Mouse (Mus musculus) lung, postnatal 0 days (tissue): ENCODE data around the gene Cdc42bpb. TPM values are rescaled to one million over a fixed set of nuclear protein-coding genes. Genes with fewer than 3 reads are reported as not detected.

Experiments
- ATAC-seq: fragments of 200-750 bp; cut with Nextera tagmentation; 2 replicates; pipeline ENCODE4 v1.8.0; 2017; ENCODE audit warnings: moderate library complexity
- DNase-seq: peaks from one replicate; pipeline ENCODE4 v3.0.0-alpha.2; 2016; ENCODE audit warnings: low spot score
- H3K27ac ChIP-seq: fragments of 300-500 bp; sonication (generic); 2 replicates; pipeline ENCODE4 v1.5.1; 2014; ENCODE audit warnings: antibody characterized with exemption, mild to moderate bottlenecking, low read length, mixed read lengths
- H3K27me3 ChIP-seq: fragments of 300-500 bp; sonication (generic); replicated peaks from 2 replicates; pipeline ENCODE4 v1.6.1; 2014; ENCODE audit warnings: low read length, mixed read lengths; ENCODE audit not compliant: insufficient read depth
- H3K36me3 ChIP-seq: fragments of 300-500 bp; sonication (generic); 2 replicates; pipeline ENCODE4 v1.6.1; 2014; ENCODE audit warnings: low read length, mixed read lengths; ENCODE audit not compliant: insufficient read depth
- H3K4me1 ChIP-seq: fragments of 300-500 bp; sonication (generic); 2 replicates; pipeline ENCODE4 v1.6.1; 2014; ENCODE audit warnings: antibody characterized with exemption, low read depth, low read length, mixed read lengths; ENCODE audit not compliant: insufficient read depth
- H3K4me2 ChIP-seq: fragments of 300-500 bp; sonication (generic); replicated peaks from 2 replicates; pipeline ENCODE4 v1.6.1; 2014; ENCODE audit warnings: low read depth, mild to moderate bottlenecking, low read length, moderate library complexity, mixed read lengths
- H3K4me3 ChIP-seq: fragments of 300-500 bp; sonication (generic); 2 replicates; pipeline ENCODE4 v1.5.1; 2014; ENCODE audit warnings: low read depth, low read length
- H3K9ac ChIP-seq: fragments of 300-500 bp; sonication (generic); replicated peaks from 2 replicates; pipeline ENCODE4 v1.6.1; 2014; ENCODE audit warnings: low read depth, mild to moderate bottlenecking
- H3K9me3 ChIP-seq: fragments of 300-500 bp; sonication (generic); 2 replicates; pipeline ENCODE4 v1.6.1; 2016; ENCODE audit warnings: low read length, mixed read lengths
- CTCF ChIP-seq: IDR thresholded peaks from 2 replicates; pipeline ENCODE4 v1.5.1; 2016; ENCODE audit warnings: antibody characterized with exemption, mild to moderate bottlenecking
- EP300 ChIP-seq: IDR thresholded peaks from 2 replicates; pipeline ENCODE4 v1.6.1; 2016; ENCODE audit warnings: antibody characterized with exemption, mild to moderate bottlenecking, control low read depth
- WGBS: fragments of 180-500 bp; shearing (Covaris S2); extraction: QIAGEN DNeasy Blood & Tissue Kit; methylation state at CpG from one replicate; pipeline ENCODE4 v1.1.7; 2014; 5-methylcytosine and 5-hydroxymethylcytosine counted together
- polyA plus RNA-seq: library from polyadenylated mRNA; unstranded; fragments of >200 nt; fragmentation: Nextera tagmentation; extraction: Ambion mirVana; gene quantifications from 2 replicates; pipeline ENCODE4 v1.2.1, GENCODE M21; 2015

Cdc42bpb gene
- polyA plus RNA-seq, 1 experiment from 2014 or later = 32.5 TPM

DNA sequence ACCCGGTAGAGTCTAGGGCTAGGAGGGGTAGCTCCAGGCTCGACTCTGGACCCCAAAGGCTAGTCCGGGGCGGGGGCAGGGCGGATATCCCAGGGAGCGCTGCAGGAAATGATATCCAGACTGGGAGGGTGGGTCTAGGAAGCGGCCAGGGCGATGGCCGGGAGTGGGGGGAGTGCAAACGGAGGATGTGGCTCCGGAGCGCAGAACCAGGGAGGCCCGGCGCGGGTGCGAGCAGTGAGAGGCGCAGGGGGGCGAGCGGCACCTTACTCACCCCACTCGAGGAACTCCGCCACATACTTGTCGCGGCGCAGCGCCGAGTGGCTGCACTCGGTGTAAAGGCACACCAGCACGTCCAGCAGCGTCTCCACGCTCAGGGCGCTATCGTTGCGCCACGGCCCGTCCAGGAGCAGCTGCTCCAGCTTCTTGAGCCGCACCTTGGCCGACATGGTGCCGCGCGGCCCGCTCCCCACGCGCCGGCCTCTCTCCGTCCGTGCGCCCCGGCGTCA lies 639 bp downstream of the Cdc42bpb start:
- Histone ChIP-seq H3K4me3 (peak overlapping the region; percentile 96), H3K36me3 (no peaks in the 10 kb centered on the region), H3K27ac (peak overlapping the region; percentile 99), H3K4me1 (peaks cover 16% of the 10 kb centered on the region; the same call in 1 of the 2 replicates), H3K27me3 (no peaks in the 10 kb centered on the region), H3K9me3 (no peaks in the 10 kb centered on the region), H3K4me2 (peak overlapping the region; percentile 83), H3K9ac (peak overlapping the region; percentile 94)
- under 1% methylated on average over 38 of the region's 49 CpGs for WGBS
- ATAC-seq (peak; percentile 42), DNase-seq (peak; percentile 79)
- TF ChIP-seq CTCF = peak; percentile 8; the same call in 1 of the 2 replicates
- peak; percentile 38; the same call in 1 of the 2 replicates for TF ChIP-seq EP300

DNA sequence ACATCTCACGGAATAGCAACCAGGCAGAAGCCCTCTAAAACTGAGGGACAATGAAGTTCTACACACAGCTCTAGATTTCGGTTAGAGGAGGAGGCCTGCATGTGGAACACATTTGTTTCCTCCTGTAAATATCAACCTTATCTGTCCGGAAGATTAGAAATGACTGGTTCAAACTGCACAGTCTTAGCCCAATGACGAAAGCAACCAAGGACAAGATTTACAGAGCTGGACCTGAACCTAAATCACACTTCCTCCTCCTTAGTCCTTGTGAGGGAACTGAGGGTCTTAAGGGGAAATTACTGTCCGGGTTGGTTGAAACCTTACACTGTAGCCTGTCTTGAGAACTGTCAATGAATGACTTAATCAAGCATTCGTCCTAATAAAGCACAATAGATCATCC lies 1.5 kb downstream of the Cdc42bpb start:
- Histone ChIP-seq H3K4me1 (peaks cover 16% of the 10 kb centered on the region; the same call in 1 of the 2 replicates), H3K27me3 (no peaks in the 10 kb centered on the region), H3K4me2 (peak overlapping the region; percentile 83), H3K27ac (peak overlapping the region; percentile 99), H3K9ac (peak overlapping the region; percentile 94), H3K36me3 (no peaks in the 10 kb centered on the region), H3K4me3 (peak overlapping the region; percentile 96), H3K9me3 (no peaks in the 10 kb centered on the region)
- DNase-seq = peak; percentile 39
- 7% methylated on average over 6 of the region's 6 CpGs for WGBS
- ATAC-seq = no peak
- TF ChIP-seq EP300 (no peak), CTCF (no peak)

DNA sequence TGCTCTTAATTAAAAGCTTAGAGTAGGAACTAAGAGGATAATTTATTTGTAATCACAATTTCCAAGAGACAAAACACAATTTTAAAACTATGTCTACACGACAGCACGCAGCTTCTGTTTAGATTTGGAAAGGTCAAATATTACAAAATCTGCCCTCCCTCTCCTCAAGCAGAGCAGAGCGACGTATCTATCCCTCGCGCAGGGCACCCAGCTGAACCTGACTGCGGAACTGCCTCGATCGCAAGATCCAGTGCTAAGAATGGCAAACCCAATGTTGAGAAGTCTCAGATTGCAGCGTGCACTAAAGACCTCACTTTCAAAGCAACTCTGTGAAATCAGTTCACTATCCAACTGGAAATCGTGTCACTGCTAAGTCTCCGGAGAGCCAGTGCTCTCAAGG lies 2.0 kb downstream of the Cdc42bpb start:
- DNase-seq = peak; percentile 62
- Histone ChIP-seq H3K4me3 (peak overlapping the region; percentile 96), H3K9ac (peak overlapping the region; percentile 94), H3K36me3 (no peaks in the 10 kb centered on the region), H3K4me1 (peaks cover 16% of the 10 kb centered on the region; the same call in 1 of the 2 replicates), H3K9me3 (no peaks in the 10 kb centered on the region), H3K27ac (peak overlapping the region; percentile 99), H3K4me2 (peak overlapping the region; percentile 83), H3K27me3 (no peaks in the 10 kb centered on the region)
- TF ChIP-seq CTCF (no peak), EP300 (no peak)
- 11% methylated on average over 12 of the region's 12 CpGs for WGBS
- ATAC-seq = no peak

DNA sequence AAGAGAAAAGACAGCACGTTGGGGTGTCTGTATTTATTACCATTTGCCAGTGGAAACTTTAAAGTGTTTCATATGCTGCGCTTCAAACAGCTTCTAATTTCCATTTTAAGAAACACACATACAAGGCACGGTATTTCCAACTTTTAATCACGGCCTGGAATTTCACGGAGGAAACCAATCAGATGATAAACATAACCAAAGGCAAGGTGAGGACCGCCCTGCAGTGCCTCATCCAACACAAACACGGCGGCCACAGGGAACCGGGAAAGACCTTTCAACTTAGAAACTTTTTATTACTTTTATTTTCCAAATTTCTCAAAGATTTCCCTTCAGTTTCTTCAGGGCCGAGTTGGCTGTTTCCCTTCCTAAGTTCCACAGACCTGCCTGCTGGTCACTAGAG lies 2.8 kb downstream of the Cdc42bpb start:
- H3K4me3 ChIP-seq = peak overlapping the region; percentile 96; the same call in 1 of the 2 replicates
- H3K9ac ChIP-seq = no peak overlapping the region
- H3K4me2 ChIP-seq = peak overlapping the region; percentile 83
- no peaks in the 10 kb centered on the region for H3K36me3 ChIP-seq
- peaks cover 16% of the 10 kb centered on the region; the same call in 1 of the 2 replicates for H3K4me1 ChIP-seq
- no peak for TF ChIP-seq EP300
- no peak for TF ChIP-seq CTCF
- DNase-seq (no peak), ATAC-seq (no peak)
- 43% methylated on average over 10 of the region's 10 CpGs for WGBS
- H3K9me3 ChIP-seq = no peaks in the 10 kb centered on the region
- no peaks in the 10 kb centered on the region for H3K27me3 ChIP-seq
- 0 out of 2 replicates have a peak overlapping the region, but pooled peaks have one; percentile 23 for H3K27ac ChIP-seq

DNA sequence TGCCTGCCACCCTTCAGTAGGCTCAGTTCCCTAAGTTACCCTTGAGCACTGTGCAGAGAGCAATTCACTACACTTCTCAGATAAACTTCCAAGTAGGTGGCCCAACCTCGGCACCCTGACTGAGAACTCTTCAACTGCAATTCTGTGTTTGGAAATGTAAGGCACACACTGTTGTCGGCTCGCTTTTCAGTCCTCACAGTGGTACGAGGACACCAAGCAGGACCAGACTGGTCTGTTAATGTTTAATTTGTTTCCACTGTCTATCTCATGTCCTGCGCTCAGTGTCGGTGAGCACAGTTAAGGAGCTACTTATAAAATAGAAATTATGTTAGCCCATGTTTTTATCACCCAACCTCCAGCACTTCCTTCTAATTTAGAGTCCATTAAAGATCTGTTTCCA lies 4.1 kb downstream of the Cdc42bpb start:
- Histone ChIP-seq H3K4me3 (no peak overlapping the region), H3K27ac (no peak overlapping the region), H3K27me3 (no peaks in the 10 kb centered on the region), H3K4me2 (no peak overlapping the region), H3K9me3 (no peaks in the 10 kb centered on the region), H3K4me1 (peaks cover 23% of the 10 kb centered on the region; the same call in 1 of the 2 replicates), H3K9ac (no peak overlapping the region), H3K36me3 (no peaks in the 10 kb centered on the region)
- WGBS = 49% methylated on average over 6 of the region's 6 CpGs
- DNase-seq (no peak), ATAC-seq (no peak)
- TF ChIP-seq CTCF = no peak
- TF ChIP-seq EP300 = no peak

DNA sequence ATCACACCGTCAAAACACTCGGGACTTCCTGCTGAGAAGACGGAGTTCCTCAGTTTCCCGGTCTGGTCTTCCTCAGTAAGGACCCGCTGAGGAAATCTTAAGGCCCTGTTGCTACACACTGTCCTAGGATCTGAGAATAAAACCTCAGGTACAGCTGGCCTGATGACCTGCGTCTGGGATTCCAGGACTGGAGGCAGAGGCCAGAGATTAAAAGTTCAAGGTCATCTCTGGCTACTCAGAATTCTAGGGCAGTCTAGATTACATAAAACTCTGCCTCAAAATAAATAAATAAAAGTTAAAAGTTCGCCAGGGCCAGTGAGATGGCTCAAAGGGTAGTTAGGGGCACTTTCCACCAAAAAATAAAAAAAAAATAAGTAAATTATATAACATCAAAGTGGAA lies 5.6 kb downstream of the Cdc42bpb start:
- DNase-seq = no peak
- WGBS = 71% methylated on average over 7 of the region's 7 CpGs
- H3K4me2 ChIP-seq = no peak overlapping the region
- no peak overlapping the region for H3K4me3 ChIP-seq
- no peak overlapping the region for H3K9ac ChIP-seq
- no peaks in the 10 kb centered on the region for H3K27me3 ChIP-seq
- no peak overlapping the region for H3K27ac ChIP-seq
- peaks cover 27% of the 10 kb centered on the region; the same call in 1 of the 2 replicates for H3K4me1 ChIP-seq
- no peak for TF ChIP-seq CTCF
- TF ChIP-seq EP300 = no peak
- ATAC-seq = no peak
- no peaks in the 10 kb centered on the region for H3K9me3 ChIP-seq
- no peaks in the 10 kb centered on the region for H3K36me3 ChIP-seq
